Mouse (Mus musculus) 3134 (cell line): ENCODE results near the gene Trank1.
A peak's percentile ranks its signal among the peaks of the same experiment; 100 is the strongest.

Source experiments
- DNase-seq: peaks from one replicate; pipeline ENCODE4 v3.0.0-alpha.2; 2011; ENCODE audit warnings: low spot score; ENCODE audit not compliant: insufficient read length; ENCODE audit errors: extremely low read depth

The Trank1 gene

GRCm38 (mm10) chr9:111381056-111382025, 69.8 kb downstream of the Trank1 start:
- DNase-seq: no peak

- no peak for DNase-seq
Observed at GRCm38 (mm10) chr9:111382469-111382868, 70.9 kb downstream of the Trank1 start.

GRCm38 (mm10) chr9:111383046-111383445, 71.5 kb downstream of the Trank1 start:
- DNase-seq: no peak

GRCm38 (mm10) chr9:111383756-111384155, 72.2 kb downstream of the Trank1 start:
- DNase-seq: peak; percentile 32

DNA sequence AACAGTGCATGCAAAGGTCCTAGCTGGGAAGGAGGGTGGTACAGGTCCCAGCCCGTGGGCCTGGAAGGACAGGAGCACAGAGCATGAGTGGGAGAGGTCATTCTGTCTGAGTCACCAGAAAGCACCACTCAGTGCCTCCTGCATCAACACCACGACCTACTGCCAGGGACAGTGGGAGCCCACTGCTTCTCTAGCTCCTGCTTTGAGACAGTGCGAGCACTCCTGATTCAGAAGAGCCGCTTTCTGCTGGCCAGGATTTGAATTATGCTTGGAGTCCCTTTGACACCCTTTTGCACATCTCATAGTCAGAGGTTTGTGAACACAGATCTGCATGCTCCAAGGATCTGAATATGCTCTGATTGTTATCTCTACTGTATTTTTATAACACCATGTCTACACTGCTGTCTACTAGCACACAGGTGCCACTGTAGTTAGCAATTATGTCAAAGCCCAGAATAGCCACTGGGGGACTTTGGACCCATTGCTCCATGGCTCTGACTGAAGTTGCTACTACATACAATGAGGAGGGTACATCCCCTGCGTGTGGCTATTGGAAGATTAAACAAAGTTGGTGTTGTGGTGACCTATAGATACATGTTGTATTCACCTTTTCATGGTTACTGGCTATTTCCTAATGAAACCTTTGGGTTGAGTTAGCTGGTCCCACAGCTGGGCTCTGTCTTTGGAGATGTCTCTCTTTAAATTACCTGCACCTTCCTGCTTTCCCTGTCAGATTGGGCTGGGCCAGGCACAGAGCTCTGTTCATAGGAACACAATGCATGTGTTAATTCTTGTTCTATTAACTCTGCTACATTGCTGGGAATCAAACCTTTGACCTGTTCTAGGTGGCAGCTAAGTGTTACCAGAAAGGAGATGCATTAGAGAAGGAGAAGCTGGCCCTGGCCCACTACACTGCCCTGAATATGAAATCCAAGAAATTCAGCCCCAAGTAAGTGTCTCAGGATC, 74.3 kb downstream of the Trank1 start:
- DNase-seq: no peak

- no peak for DNase-seq
Observed at GRCm38 (mm10) chr9:111386569-111386968, 75.0 kb downstream of the Trank1 start.

- no peak for DNase-seq
Observed at GRCm38 (mm10) chr9:111387576-111387975, 76.0 kb downstream of the Trank1 start.

DNA sequence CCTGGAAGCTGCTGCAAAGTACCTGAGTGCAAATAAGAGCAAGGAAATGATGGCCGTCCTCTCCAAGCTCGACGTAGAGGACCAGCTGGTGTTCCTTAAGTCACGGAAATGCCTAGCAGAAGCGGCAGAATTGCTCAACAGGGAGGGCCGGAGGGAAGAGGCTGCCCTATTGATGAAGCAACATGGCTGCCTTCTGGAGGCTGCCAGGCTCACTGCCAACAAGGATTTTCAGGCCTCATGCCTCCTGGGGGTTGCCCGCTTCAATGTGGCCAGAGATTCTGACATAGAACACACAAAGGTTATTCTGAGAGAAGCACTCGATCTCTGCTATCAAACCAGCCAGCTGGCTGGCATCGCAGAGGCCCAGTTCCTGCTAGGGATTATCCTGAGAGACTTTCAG, 78.5 kb downstream of the Trank1 start:
- no peak for DNase-seq

GRCm38 (mm10) chr9:111391036-111391435, 79.5 kb downstream of the Trank1 start:
- DNase-seq: no peak

GRCm38 (mm10) chr9:111391926-111392442, 80.4 kb downstream of the Trank1 start:
- DNase-seq: no peak

- DNase-seq: no peak
Observed at GRCm38 (mm10) chr9:111395265-111395664, 83.7 kb downstream of the Trank1 start.

GRCm38 (mm10) chr9:111398059-111398458, 86.5 kb downstream of the Trank1 start:
- no peak for DNase-seq

GRCm38 (mm10) chr9:111400089-111400488, 88.5 kb downstream of the Trank1 start:
- no peak for DNase-seq

DNA sequence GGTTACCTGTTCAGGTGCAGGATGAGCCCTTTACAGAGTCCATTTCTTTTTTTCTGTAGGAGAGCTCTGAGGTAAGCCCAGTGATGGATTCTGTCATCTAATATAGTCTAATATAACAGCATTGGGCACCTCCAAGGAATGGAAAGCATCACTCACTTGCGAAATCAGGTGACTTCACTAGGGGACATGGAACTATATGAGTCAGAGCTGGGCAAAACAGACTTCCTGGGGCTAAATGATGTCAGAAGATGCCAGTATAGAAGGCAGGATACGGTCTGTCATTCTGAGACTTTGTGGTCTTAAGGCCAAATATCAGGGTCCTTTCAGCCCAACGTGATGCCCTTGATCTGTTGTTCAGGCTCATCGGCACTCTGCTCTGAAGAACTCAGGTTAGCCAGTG, 91.6 kb downstream of the Trank1 start:
- DNase-seq: no peak

DNA sequence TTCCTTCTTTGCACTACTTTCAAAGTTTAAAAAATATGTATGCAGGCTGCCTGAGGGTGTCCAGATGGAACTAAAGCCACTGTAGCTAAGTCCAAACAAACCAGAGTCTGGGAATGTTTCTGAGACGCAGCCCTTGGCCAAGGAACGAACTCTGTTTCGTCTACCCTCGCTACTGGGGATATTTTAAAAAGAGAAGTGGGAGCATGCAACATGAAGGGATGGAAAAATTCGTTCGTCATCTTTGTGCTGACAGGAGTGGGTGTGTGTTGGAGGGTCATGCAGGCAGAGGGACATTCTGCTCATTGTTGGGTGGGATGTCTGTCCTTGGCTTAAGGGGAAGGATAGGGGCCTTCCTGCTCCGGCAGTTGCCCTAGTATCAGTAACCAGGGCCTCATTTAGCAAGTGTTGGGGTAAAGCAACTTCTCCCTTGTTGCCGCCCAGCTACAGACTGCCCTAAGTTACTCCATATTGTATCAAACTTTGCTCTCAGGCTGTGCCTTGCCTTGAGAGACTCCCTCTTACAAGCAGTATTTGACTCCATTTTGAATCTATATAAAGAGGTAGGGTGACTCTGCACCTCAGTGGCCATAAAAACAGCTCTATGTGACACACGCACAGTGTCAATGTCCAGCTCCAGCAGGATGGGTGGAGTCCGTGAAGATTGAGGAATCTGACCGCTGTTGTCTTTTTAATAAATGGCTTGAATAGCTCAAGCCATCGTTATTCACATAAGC, 93.0 kb downstream of the Trank1 start:
- DNase-seq: no peak

DNA sequence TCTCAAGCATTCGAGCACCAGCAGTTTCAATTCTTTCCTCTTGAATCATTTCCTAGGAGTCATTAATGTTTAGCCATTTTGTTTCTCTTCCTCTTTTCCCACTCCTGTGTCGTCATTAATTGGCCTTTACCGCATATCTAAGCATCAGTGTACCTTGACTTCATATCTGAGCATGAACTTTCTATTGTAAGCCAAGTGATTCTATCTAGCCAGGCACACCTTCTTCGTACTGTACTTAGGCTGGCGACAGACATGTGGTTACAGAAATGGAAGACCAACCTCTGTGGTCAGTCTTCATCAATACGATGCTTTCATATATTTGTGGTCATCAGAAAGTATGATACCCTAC, 93.5 kb downstream of the Trank1 start:
- DNase-seq: no peak

DNA sequence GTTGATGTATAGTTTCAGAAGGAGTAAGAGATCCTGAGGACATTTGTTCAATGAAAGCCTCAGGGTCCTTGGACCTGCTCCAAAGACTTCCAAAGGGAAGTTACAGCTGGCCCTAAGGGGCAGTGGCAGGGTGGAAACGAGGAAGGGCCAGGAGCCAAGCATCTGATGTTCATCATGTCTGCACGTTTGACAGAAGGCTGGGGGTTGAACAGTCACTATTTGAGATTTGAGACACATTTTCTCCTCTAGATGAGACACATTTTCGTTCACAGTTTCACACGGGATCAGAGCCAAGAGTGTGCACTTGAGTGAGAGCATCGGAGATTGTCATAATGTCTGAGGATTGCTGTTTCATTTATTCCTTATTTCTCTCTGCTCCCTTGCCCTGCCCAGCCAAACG, 96.5 kb downstream of the Trank1 start:
- no peak for DNase-seq

DNA sequence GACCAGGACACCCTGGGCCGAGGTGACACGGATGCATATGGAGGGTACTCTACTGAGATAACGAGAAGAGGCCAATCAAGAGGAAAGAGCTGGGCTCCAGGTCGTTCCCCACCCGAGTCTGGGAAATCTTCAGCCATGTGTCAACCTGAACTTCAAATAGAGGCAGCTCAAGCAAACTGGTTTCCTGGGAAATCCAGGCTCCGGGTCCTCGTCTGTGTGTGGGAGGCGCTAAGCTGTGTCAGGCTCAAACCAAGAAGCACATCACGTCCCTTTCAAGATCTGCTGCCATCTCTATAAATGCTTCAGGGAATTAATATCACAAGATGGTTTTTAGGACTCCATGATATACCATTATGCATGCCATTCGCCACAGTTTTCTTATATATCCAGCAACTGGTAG, 96.9 kb downstream of the Trank1 start:
- DNase-seq: no peak

GRCm38 (mm10) chr9:111412471-111413160, 101.1 kb downstream of the Trank1 start:
- DNase-seq: no peak

DNA sequence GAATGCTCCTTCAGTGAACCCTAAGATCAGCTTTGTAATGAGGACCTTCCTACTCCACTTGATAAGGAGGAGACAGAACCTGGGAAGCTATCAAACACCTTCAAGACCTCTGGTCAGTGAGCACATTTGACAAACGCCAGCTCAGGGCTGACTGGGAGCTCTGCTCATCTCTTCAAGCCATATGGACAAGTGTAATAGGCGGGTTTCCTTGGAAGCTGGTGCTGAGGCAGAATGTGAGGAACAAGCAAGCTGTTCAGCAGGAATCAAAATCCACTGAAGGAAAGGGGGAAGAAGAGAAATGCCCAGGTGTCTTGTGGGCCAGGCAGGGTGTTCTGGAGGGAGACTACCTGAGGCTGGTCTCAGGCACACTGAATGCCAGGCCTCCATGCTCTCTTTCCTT, 110.3 kb downstream of the Trank1 start:
- DNase-seq: no peak
